Mouse (Mus musculus): Measurements from ENCODE around the gene Pla2g4a.

- TF ChIP-seq CTCF (IDR thresholded peaks at IDR 0.05; ENCODE audit: low read depth) (no peak), EP300 (IDR thresholded peaks at IDR 0.05; ENCODE audit: low read depth) (no peak)
Measured at GRCm38 (mm10) chr1:149862801-149863200, 98.3 kb downstream of the Pla2g4a start.
